In genomic region chr3:97942260-97942950, GRCm38 (mm10) we compare ENCODE assay signal across 1 mouse cellular context.
TF ChIP-seq lines count a peak whose summit lies in the region.

No protein-coding gene starts in this region.

TF ChIP-seq in MEL, 35 proteins besides CTCF, POLR2A, EP300 and RAD21 (continued from another document):
- TF ChIP-seq MEF2A (IDR thresholded peaks at IDR 0.05; ENCODE audit: extremely low read depth, insufficient replicate concordance, low read depth, low read length, poor library complexity, severe bottlenecking) (no peak), CHD1 (IDR thresholded peaks at IDR 0.05; ENCODE audit: low read depth, low read length) (no peak), SMC3 (IDR thresholded peaks at IDR 0.05; ENCODE audit: low read depth, low read length) (no peak), GATA1 (IDR thresholded peaks at IDR 0.05; ENCODE audit: low read depth, low read length) (peak; percentile 69), NELFE (IDR thresholded peaks at IDR 0.05; ENCODE audit: low read depth, low read length) (no peak), UBTF (IDR thresholded peaks at IDR 0.05; ENCODE audit: borderline replicate concordance, insufficient read depth, low read depth, low read length) (no peak), MAZ (IDR thresholded peaks at IDR 0.05; ENCODE audit: low read depth, low read length) (no peak), SIN3A (IDR thresholded peaks at IDR 0.05; ENCODE audit: low read length) (0 out of 2 replicates have a peak, but pooled peaks have one; percentile 32), TCF12 (IDR thresholded peaks at IDR 0.05; ENCODE audit: low read depth, low read length) (no peak), MXI1 (IDR thresholded peaks at IDR 0.05; ENCODE audit: low read depth, low read length) (peak; percentile 59; the same call in 1 of the 2 replicates), HCFC1 (IDR thresholded peaks at IDR 0.05; ENCODE audit: low read depth, low read length) (peak; percentile 70)
